Mouse (Mus musculus) intestine, postnatal 0 days (tissue): Measurements from ENCODE around the gene Cntln. TPM values are rescaled to one million over a fixed set of nuclear protein-coding genes. Genes with fewer than 3 reads are reported as not detected.

Experiments
- ATAC-seq: fragments of 200-750 bp; cut with Nextera tagmentation; 2 replicates; pipeline ENCODE4 v1.8.0; 2017; ENCODE audit warnings: mild to moderate bottlenecking, moderate TSS enrichment, moderate library complexity
- H3K27ac ChIP-seq: fragments of 300-500 bp; sonication (generic); 2 replicates; pipeline ENCODE4 v1.5.1; 2014; ENCODE audit warnings: mild to moderate bottlenecking, low read depth, low read length, moderate library complexity
- H3K27me3 ChIP-seq: fragments of 300-500 bp; sonication (generic); replicated peaks from 2 replicates; pipeline ENCODE4 v1.6.1; 2014; ENCODE audit warnings: low read length, mixed read lengths; ENCODE audit not compliant: control insufficient read depth, insufficient read depth
- H3K36me3 ChIP-seq: fragments of 300-500 bp; sonication (generic); 2 replicates; pipeline ENCODE4 v1.6.1; 2014; ENCODE audit warnings: mild to moderate bottlenecking, moderate library complexity; ENCODE audit not compliant: control insufficient read depth, insufficient read depth
- H3K4me1 ChIP-seq: fragments of 300-500 bp; sonication (generic); replicated peaks from 2 replicates; pipeline ENCODE4 v1.6.1; 2014; ENCODE audit warnings: antibody characterized with exemption, low read length, mixed read lengths; ENCODE audit not compliant: control insufficient read depth, insufficient read depth
- H3K4me2 ChIP-seq: fragments of 300-500 bp; sonication (generic); replicated peaks from 2 replicates; pipeline ENCODE4 v1.6.1; 2014; ENCODE audit warnings: low read depth, mild to moderate bottlenecking, moderate library complexity
- H3K4me3 ChIP-seq: fragments of 300-500 bp; sonication (generic); 2 replicates; pipeline ENCODE4 v1.5.1; 2014; ENCODE audit warnings: low read depth, low read length
- H3K9ac ChIP-seq: fragments of 300-500 bp; sonication (generic); 2 replicates; pipeline ENCODE4 v1.6.1; 2014; ENCODE audit warnings: mild to moderate bottlenecking, low read depth, low read length
- H3K9me3 ChIP-seq: fragments of 300-500 bp; sonication (generic); 2 replicates; pipeline ENCODE4 v1.6.1; 2016; ENCODE audit warnings: mixed run types; ENCODE audit not compliant: control insufficient read depth
- CTCF ChIP-seq: sonication (generic); IDR thresholded peaks from 2 replicates; pipeline ENCODE4 v1.5.1; 2016; ENCODE audit warnings: low read depth, mild to moderate bottlenecking, control low read depth, antibody characterized with exemption, moderate library complexity
- WGBS: fragments of 180-500 bp; shearing (Covaris S2); extraction: QIAGEN DNeasy Blood & Tissue Kit; methylation state at CpG from one replicate; pipeline ENCODE4 v1.1.7; 2014; 5-methylcytosine and 5-hydroxymethylcytosine counted together
- polyA plus RNA-seq: library from polyadenylated mRNA; unstranded; fragments of >200 nt; fragmentation: Nextera tagmentation; extraction: Ambion mirVana; gene quantifications from 2 replicates; pipeline ENCODE4 v1.2.1, GENCODE M21; 2015

Gene Cntln
- polyA plus RNA-seq, 1 experiment from 2014 or later, result 4.0 TPM

DNA sequence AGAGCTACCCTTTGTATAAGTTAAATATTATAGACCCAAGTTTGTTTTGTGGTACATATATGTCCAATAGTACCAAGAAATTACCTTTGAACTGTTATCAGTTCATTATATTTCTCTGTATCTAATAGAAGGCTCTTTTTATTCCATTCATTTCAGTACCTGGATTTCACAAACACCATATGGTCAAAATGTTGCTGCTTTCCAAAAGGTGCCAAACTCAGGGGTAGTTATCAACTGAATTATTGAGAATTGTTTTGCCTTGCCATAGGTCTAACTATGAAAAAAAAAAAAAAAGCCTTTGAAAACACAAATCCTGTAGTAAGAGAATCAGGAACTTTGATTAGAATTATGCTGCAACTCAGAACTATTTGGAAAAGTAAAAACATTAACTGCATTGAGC lies 126.7 kb downstream of the Cntln start:
- Histone ChIP-seq H3K36me3 (no peaks in the 10 kb centered on the region), H3K4me3 (no peak overlapping the region), H3K27me3 (no peaks in the 10 kb centered on the region), H3K9me3 (no peaks in the 10 kb centered on the region), H3K9ac (no peak overlapping the region), H3K4me1 (no peaks in the 10 kb centered on the region), H3K27ac (no peak overlapping the region), H3K4me2 (no peak overlapping the region)
- no peak for TF ChIP-seq CTCF
- ATAC-seq, result no peak

DNA sequence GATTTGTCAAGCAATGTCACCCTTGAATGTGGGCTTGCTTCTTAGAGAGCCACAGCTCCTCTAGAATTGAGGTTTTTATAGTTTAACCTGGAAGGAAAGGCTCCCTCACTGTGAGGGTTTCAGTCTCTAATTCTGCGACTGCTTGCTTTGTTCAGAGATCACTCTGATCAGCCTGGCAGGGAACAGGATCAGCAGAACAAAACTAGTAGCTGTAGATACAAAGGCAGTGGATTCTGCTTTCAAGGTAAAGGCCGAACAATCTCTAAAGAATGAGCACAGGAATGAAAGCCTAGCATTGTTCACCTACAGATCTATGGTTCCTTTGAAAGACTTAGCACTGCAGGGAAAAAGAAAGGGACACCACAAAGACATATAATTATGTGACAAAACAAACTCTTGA lies 161.6 kb downstream of the Cntln start:
- H3K27me3 ChIP-seq, result no peaks in the 10 kb centered on the region
- ATAC-seq, result no peak
- H3K36me3 ChIP-seq, result no peaks in the 10 kb centered on the region
- no peak overlapping the region for H3K4me2 ChIP-seq
- TF ChIP-seq CTCF, result no peak
- H3K27ac ChIP-seq, result no peak overlapping the region
- H3K4me3 ChIP-seq, result no peak overlapping the region
- no peaks in the 10 kb centered on the region for H3K9me3 ChIP-seq
- no peak overlapping the region for H3K9ac ChIP-seq
- WGBS, result 72% methylated on average over 2 of the region's 2 CpGs
- no peaks in the 10 kb centered on the region for H3K4me1 ChIP-seq

DNA sequence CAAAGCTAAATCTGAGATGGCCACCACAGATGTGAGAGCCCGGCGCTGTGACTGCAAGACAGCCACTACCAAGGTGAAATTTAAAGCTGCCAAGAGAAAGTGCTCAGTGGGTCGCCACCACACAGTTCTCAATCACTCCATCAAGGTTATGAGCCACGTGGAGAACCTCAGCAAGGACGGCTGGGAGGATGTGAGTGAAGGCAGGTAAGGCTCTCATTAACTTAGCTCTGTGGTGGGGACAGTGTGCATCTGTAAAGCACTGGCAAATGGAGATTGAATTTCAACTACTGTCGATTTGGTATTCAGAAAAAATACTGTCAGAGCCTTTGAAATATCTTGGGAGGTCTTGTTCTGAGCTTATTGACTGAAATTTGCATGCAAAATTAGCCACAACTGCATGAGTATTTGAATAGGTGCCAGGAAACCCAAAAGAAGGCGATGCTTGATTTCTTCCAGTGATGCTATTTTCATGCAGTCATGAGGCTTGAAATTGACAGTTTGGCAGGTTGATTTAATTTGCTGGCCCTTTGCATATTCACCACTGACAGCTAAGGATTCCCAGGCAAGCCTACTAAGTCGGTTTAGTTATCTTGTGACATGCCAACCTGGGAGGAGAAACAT lies 165.9 kb downstream of the Cntln start:
- Histone ChIP-seq H3K4me2 (no peak overlapping the region), H3K9ac (no peak overlapping the region), H3K27me3 (no peaks in the 10 kb centered on the region), H3K36me3 (no peaks in the 10 kb centered on the region), H3K4me1 (no peaks in the 10 kb centered on the region), H3K27ac (no peak overlapping the region), H3K4me3 (no peak overlapping the region), H3K9me3 (no peaks in the 10 kb centered on the region)
- TF ChIP-seq CTCF, result no peak
- ATAC-seq, result no peak
- WGBS, result 87% methylated on average over 8 of the region's 8 CpGs

- no peaks in the 10 kb centered on the region for H3K4me1 ChIP-seq
- 77% methylated on average over 1 of the region's 1 CpGs for WGBS
- no peaks in the 10 kb centered on the region for H3K9me3 ChIP-seq
- H3K9ac ChIP-seq, result no peak overlapping the region
- no peaks in the 10 kb centered on the region for H3K27me3 ChIP-seq
- no peak overlapping the region for H3K27ac ChIP-seq
- TF ChIP-seq CTCF, result no peak
- ATAC-seq, result no peak
- H3K36me3 ChIP-seq, result no peaks in the 10 kb centered on the region
- no peak overlapping the region for H3K4me3 ChIP-seq
- H3K4me2 ChIP-seq, result no peak overlapping the region
Measured at GRCm38 (mm10) chr4:85054616-85055015, 170.5 kb downstream of the Cntln start.

GRCm38 (mm10) chr4:85059598-85059997 lies 175.5 kb downstream of the Cntln start:
- H3K4me3 ChIP-seq, result no peak overlapping the region
- no peak overlapping the region for H3K4me2 ChIP-seq
- no peak overlapping the region for H3K9ac ChIP-seq
- no peaks in the 10 kb centered on the region for H3K4me1 ChIP-seq
- H3K36me3 ChIP-seq, result no peaks in the 10 kb centered on the region
- no peaks in the 10 kb centered on the region for H3K9me3 ChIP-seq
- no peak overlapping the region for H3K27ac ChIP-seq
- ATAC-seq, result no peak
- no peaks in the 10 kb centered on the region for H3K27me3 ChIP-seq
- no peak for TF ChIP-seq CTCF
- WGBS, result 79% methylated on average over 2 of the region's 2 CpGs

DNA sequence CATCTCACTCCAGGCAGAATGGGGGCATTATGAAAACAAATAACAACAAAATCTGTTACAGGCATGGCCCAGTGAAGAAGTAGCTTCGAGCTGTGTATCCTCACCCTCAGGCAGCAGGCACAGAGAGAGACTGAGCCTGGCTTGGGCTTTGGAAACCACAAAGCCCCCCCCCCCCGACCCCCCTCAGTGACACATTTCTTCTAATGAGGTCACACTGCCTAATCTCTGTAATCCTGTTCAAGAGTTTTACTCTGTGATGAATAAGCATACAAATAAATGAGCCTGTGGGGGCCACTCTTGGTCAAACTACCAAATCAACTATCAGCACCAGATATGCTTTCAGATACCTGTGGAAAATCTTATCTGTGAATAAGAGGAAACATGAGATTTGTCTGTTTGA lies 177.6 kb downstream of the Cntln start:
- Histone ChIP-seq H3K27ac (no peak overlapping the region), H3K36me3 (no peaks in the 10 kb centered on the region), H3K4me3 (no peak overlapping the region), H3K4me1 (no peaks in the 10 kb centered on the region), H3K9me3 (no peaks in the 10 kb centered on the region), H3K4me2 (no peak overlapping the region), H3K9ac (no peak overlapping the region), H3K27me3 (no peaks in the 10 kb centered on the region)
- no peak for ATAC-seq
- WGBS, result 61% methylated on average over 2 of the region's 2 CpGs
- TF ChIP-seq CTCF, result no peak

GRCm38 (mm10) chr4:85096033-85096432 lies 211.9 kb downstream of the Cntln start:
- no peak for TF ChIP-seq CTCF
- WGBS, result 80% methylated on average over 4 of the region's 4 CpGs
- no peak overlapping the region for H3K4me3 ChIP-seq

More at GRCm38 (mm10) chr4:85096033-85096432, 211.9 kb downstream of the Cntln start:
- H3K9me3 ChIP-seq, result no peaks in the 10 kb centered on the region
- no peak overlapping the region for H3K4me2 ChIP-seq
- H3K27ac ChIP-seq, result no peak overlapping the region
- H3K36me3 ChIP-seq, result no peaks in the 10 kb centered on the region
- H3K27me3 ChIP-seq, result no peaks in the 10 kb centered on the region
- no peak for ATAC-seq
- H3K9ac ChIP-seq, result no peak overlapping the region
- no peaks in the 10 kb centered on the region for H3K4me1 ChIP-seq
